Mouse (Mus musculus) gastrocnemius, adult 18-20 months (tissue): Measurements from ENCODE around the gene Ndufb7. TPM values are rescaled to one million over a fixed set of nuclear protein-coding genes. Genes with fewer than 3 reads are reported as not detected.

Experiments used
- DNase-seq: peaks from one replicate; pipeline ENCODE4 v3.0.0; 2021; ENCODE audit warnings: low spot score
- total RNA-seq, 2 experiments: library from RNA; stranded (reverse); gene quantifications; 2 replicates each; pipeline ENCODE4 v1.2.3; 2021

The Ndufb7 gene
- total RNA-seq, 2 experiments from 2014 or later = 308 to 352 TPM

DNA sequence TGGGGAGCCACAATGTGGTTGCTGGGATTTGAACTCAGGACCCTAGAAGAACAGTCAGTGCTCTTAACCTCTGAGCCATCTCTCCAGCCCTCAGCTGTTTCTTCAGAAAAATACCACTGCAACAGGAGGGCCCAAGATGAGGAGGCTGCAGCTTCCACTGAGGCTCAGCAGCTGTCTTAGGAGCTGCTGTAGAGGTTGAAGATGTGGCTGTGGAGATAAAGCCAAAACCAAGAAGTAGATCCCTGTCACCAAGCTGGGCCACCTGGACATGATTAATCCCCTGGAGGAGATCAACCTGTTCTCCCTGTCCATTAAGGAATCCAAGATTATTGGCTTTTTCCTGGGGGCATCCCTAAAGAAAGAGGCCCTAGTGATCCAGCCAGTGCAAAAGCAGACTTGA, 33.3 kb downstream of the Ndufb7 start:
- DNase-seq = no peak

DNA sequence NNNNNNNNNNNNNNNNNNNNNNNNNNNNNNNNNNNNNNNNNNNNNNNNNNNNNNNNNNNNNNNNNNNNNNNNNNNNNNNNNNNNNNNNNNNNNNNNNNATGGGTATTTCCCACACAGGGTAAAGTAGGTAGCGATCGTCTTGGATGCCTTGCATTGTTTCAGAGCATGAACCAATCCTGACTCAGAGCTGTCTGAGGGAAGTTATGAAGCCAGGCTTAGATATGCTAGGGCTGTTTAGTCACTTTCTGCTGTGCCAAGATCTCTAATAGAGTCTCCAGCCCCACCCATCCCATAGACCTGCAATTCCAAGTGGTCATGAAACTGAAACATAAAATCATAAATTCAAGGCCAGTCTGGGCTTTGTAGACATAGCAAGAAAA, 36.2 kb downstream of the Ndufb7 start:
- no peak for DNase-seq

DNA sequence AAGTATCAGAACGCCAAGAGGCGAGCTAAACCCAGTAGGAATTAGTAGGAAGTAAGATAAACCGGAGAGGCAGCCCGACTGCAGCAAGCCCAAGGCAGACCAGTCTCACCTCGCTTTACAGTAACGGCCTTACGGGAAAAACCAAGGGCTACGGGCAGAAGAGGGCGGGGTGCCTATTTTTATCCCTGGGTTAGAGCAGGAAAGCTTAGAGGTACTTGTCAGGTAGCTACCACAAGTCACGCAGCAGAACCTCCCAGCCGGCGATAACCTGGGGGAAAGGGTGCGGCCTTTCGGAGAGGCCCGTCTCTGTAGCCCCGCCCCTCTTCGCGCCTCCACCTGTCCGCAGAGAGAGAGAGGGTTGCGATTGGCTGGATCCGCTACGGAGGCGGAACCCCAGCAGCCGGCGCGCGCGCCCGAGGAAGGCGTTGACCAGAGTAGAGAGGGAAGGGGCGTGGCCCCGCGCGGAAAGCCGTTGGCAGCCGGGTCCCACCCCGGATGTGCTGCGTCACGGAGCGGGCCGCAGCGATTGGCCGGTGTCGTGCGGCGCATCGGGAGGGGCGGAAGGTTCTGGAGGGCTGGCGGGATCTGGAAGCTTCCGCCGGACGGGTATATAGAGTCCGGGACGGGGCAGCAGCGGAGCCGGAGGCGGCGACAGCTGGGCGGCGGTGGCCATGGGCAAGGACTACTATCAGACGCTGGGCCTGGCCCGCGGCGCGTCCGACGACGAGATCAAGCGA, 41.4 kb downstream of the Ndufb7 start, which contains the start of the genes Tecr and Dnajb1:
Gene Tecr, minus strand, starts transcription at position 311 of the 737 bp plus-strand sequence.
Gene Dnajb1, plus strand, starts transcription at position 533 of the 737 bp plus-strand sequence.
- peak; percentile 99 for DNase-seq

GRCm38 (mm10) chr8:83608398-83608829, 41.9 kb downstream of the Ndufb7 start:
- peak; percentile 82 for DNase-seq

DNA sequence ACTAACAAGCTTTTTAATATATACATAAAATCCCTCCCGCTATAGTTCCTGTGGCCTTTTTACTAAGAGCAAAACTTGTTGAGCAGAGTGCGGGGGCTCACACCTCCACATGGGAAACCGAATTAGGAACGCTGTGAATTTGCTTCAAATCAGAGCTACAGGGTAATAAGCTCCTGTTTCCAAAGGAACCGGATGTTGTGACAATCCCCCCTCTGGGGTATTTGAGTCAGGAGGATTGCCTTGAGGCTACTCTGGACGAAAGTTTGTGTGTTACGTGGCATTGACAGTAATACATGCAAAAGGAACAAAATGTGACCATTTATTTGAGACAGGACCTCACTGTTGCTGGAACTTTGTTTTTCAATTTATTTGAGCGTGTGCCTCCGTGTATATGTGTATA, 42.6 kb downstream of the Ndufb7 start:
- DNase-seq = no peak

- DNase-seq = no peak
These were observed 43.2 kb downstream of the Ndufb7 start for GRCm38 (mm10) chr8:83609547-83610180.

DNA sequence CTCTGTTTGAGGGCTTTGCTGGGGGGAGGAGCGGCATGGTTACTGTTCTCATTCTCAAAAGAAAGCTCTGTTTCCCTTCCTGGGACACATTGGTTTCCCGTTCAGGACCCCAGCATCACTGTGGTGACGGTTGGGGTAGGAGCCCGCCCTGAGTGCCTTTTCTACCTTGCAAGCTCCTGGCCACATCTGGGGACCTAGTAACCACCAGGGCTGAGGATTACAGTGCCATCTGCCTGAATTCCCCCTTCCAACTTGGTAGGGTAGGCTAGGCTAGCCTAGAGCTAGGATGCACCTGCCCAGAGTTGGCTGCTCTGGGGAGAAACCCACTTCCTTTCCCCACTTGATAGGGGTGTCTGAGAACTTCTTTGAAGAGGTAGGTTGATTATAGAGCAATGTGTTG, 45.5 kb downstream of the Ndufb7 start:
- no peak for DNase-seq

GRCm38 (mm10) chr8:83613695-83614094, 47.2 kb downstream of the Ndufb7 start:
- DNase-seq = no peak

- DNase-seq = no peak
These were observed 50.2 kb downstream of the Ndufb7 start for GRCm38 (mm10) chr8:83616625-83617024.

DNA sequence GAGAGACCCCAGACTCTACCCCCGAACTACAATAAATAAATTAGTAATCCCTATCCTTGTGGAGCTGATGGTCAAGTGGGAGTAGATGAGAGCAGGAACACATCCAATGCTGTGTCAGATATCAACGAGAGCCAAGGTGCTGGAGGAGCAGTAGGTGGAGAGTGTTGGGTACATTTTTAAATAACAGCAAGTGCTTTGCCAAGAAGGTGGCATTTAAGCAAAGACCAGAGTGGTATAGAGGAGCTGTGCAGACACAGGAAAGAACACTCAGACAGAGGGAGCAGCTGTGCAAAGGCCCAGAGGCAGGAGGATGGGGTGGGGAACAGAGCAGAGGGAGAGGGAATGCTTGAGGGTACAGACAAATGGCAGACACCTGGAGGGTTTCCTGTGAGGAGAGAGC, 50.6 kb downstream of the Ndufb7 start:
- no peak for DNase-seq

DNA sequence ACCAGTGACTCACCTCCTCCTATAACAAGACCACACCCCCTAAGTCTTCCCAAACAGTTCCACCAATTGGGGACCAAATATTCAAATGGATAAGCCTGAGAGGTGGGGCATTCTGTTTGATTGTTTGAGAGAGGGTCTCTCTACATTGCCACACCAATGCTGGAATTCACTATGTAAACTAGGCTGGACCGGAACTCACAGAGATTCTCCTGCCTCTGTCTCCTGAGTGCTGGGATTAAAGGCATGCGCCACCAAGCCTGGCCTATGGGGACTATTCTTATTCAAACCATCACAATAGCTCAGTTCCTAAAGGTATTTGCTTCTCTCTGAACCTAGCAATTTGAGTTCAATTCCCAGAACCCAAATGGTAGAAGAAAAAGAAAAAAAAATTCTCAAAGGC, 52.1 kb downstream of the Ndufb7 start:
- DNase-seq = no peak

DNA sequence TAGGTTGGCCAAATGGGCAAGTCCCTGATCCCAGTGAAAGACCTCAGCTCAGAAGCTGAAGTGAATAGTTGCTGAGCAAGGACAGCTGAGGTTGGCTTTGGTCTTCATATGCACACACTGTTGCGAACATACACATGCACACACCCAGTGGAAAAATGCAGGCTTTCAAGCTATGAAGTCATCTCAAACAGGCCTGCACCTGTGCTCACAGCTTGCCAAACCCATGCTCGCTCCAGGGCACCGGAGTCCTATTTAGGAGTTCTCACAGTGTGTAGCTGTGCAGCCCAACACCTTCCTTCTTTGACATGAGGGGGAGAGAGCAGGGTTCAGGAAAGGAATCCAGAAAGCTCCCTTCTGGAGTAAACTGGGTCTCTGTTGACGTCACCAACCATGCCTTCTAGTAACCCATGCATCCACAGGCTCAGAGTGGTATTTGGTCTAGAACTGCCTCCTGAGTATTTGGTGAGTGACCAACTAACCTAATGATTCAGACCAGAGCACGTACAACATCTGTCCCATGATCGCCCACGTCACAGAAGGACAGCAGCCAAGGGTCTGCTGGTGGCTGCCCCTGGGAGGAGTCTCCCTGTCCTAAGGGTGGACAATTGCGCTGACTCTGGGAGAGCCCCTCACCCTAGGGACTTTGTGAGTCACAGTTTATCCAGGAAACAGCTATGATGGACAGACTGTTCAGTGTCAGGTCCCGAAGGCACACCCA, 53.3 kb downstream of the Ndufb7 start:
- no peak for DNase-seq

Other genes starting within 250 kb of the Ndufb7 start
- 1 to 10 TPM; 5.2 to 6.9 TPM for gene Elmod2, start 234.2 kb upstream of the Ndufb7 start, total RNA-seq
- gene Mgat4d, start 218.2 kb upstream of the Ndufb7 start, total RNA-seq = not detected
- not detected for gene Clgn, start 176.8 kb upstream of the Ndufb7 start, total RNA-seq
- gene Scoc, start 108.3 kb upstream of the Ndufb7 start, total RNA-seq = 10 to 100 TPM; 52.2 to 55.3 TPM
- gene Olfr370, start 30.9 kb upstream of the Ndufb7 start, total RNA-seq = not detected
- gene Tecr, start 41.3 kb downstream of the Ndufb7 start, total RNA-seq = 100 to 1,000 TPM; 512 to 541 TPM
- 10 to 100 TPM in 1 of 2 experiments, 1 to 10 TPM in 1; 5.9 to 16.7 TPM for gene Dnajb1, start 41.5 kb downstream of the Ndufb7 start, total RNA-seq
- 10 to 100 TPM; 16.6 to 16.9 TPM for gene Gipc1, start 86.0 kb downstream of the Ndufb7 start, total RNA-seq
- gene Ptger1, start 100.0 kb downstream of the Ndufb7 start, total RNA-seq = under 1 TPM in 1 of 2 experiments, not detected in 1; 0.09 TPM
- 10 to 100 TPM; 23.0 to 24.3 TPM for gene Pkn1, start 132.5 kb downstream of the Ndufb7 start, total RNA-seq
- 10 to 100 TPM; 10.0 to 11.1 TPM for gene Ddx39, start 148.5 kb downstream of the Ndufb7 start, total RNA-seq
- 10 to 100 TPM; 16.9 to 22.9 TPM for gene Adgre5, start 174.7 kb downstream of the Ndufb7 start, total RNA-seq